Mouse (Mus musculus) cortical plate, adult 2 months (tissue): ENCODE data around the gene Tnp2.

Source experiments
- CTCF ChIP-seq: fragments of 200-500 bp; IDR thresholded peaks from 2 replicates; pipeline ENCODE4 v1.5.1; 2011; ENCODE audit warnings: mild to moderate bottlenecking, control low read depth, low read length; ENCODE audit not compliant: insufficient read depth; ENCODE audit errors: extremely low read depth
- POLR2A ChIP-seq: fragments of 200-500 bp; IDR thresholded peaks from 2 replicates; pipeline ENCODE4 v1.6.1; 2011; ENCODE audit warnings: mild to moderate bottlenecking, low read length, control low read depth; ENCODE audit not compliant: insufficient read depth; ENCODE audit errors: extremely low read depth

DNA sequence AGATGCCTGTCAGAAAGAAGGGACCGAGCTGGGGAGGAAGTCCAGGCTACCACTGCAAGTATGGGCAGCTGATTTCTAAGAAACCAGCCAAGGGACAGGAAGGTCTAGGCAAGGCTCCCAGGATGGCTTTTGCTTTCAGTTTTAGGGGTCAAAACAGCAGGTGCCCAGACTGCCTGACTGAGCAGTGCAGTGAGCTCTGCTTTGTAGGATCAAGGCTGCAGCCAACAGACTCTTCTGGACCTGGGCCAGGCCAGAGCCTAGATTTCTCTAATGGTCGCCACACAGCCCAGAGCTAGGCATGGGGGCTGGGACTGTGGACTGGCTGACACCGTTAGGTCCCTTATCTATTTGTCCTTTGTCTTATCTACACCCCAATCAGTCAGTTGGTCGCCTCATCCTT is 13.7 kb downstream of the Tnp2 start:
- TF ChIP-seq POLR2A (no peak), CTCF (no peak)
